Mouse (Mus musculus) kidney, postnatal 14 days (tissue): ENCODE data around the gene Pramel3.
"Not testable (repeated sequence)": the region's sequence is repeated elsewhere in the genome, so short reads cannot be mapped to it uniquely, and the experiment has no call there.

Experiments used
- DNase-seq: peaks from one replicate; pipeline ENCODE4 v3.0.0; 2022; ENCODE audit warnings: mixed read lengths

Pramel3 gene

DNA sequence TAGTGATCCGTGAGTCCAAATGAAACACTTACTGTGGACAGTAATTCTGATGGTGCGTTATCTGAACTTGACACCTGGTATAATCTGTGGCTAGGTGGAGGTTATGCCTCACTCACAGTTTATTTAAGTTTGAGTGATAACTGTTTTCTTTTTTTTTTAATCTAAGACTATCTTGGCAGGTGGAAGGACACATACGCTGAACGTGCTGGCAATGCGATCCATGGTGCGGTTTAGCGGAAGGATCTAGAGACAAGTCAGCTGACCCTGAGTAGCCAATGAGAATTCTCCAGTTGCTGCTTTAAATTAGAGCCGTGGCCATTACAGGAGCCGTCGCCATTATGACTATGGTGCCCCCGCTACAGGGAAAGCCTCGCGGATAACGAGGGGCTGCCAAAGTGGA lies at the start of gene Pramel3:
Gene Pramel3 (plus strand): TSS at position 301 of the 400 bp plus-strand sequence.
- not testable (repeated sequence) for DNase-seq

DNA sequence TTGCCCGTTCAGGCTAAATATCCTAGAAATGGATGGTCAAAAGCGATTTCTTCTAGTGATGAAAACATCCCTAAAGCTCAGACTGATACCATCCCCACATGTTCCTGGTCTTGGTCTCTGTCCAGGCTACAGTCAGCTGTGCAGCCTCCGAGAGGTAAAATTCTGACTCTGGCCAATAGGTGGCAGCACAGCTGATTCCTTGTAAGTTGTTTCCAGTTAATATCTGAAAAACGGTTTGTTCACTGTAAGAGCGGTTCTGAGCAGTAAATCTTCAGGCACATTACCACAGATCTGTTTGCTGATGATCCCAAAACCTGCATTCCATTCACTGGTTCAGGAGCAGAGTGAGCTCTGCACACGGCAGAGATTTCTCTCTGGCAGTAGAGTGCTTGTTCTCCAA lies 58.6 kb downstream of the Pramel3 start:
- not testable (repeated sequence) for DNase-seq

GRCm38 (mm10) chrX:135361943-135362342 lies 59.8 kb downstream of the Pramel3 start:
- DNase-seq, result not testable (repeated sequence)
